16 mouse cellular contexts compared by ENCODE assay signal in genomic region chr14:55111720-55112119, GRCm38 (mm10). TPM values are rescaled to one million over a fixed set of nuclear protein-coding genes. Genes with fewer than 3 reads are reported as not detected.
DNase-seq lines count a peak whose midpoint lies in the region; TF ChIP-seq lines count a peak whose summit lies in the region.
"Had no signal": no experiment of that assay in that cellular context is flagged by ENCODE, and none has a peak within 500 bp of the region (broad histone marks: within the 10 kb centered on the region; RNA-seq: fewer than 3 reads in every experiment).

No protein-coding gene starts in this region.

- H3K27ac ChIP-seq in cerebellum, adult 2 months (ENCODE audit: insufficient read depth, low read length) = no peak overlapping the region

- peaks cover 49% of the 10 kb centered on the region for H3K4me1 ChIP-seq in cerebellum, adult 2 months (ENCODE audit: control insufficient read depth, insufficient read depth, low read length)

- TF ChIP-seq POLR2A in cerebellum, adult 2 months (IDR thresholded peaks at IDR 0.05; ENCODE audit: borderline replicate concordance, insufficient read depth, low read length) = no peak

- no peaks in the 10 kb centered on the region for H3K27me3 ChIP-seq in cerebellum, adult 2 months (ENCODE audit: control insufficient read depth, insufficient read depth, low read length)

- 32% methylated on average over 2 of the region's 2 CpGs for WGBS in cerebellum, adult 2 months

- no peak for TF ChIP-seq CTCF in cerebellum, adult 2 months (IDR thresholded peaks at IDR 0.05; ENCODE audit: borderline replicate concordance, insufficient read depth, low read depth, low read length)

- peak; percentile 59 to 74 for DNase-seq in cerebellum, adult 2 months
- DNase-seq in cerebellum, postnatal 4 days (ENCODE audit: low spot score in 2 of 2) = no peak
- DNase-seq in layer of hippocampus, adult 9-11 months = peak; percentile 82
- DNase-seq in layer of hippocampus, adult 18-20 months (ENCODE audit: low spot score in 2 of 2) = no peak
- peak; percentile 53 to 54 for DNase-seq in cerebellum, postnatal 36 days
- peak; percentile 84 to 91 for DNase-seq in right cerebral cortex, postnatal 10 days (ENCODE audit: low spot score in 2 of 2)
- DNase-seq in Muller cell, postnatal 12 days (ENCODE audit: inconsistent ontology term) = no peak
- DNase-seq in gastrocnemius, postnatal 25 days = no peak
- DNase-seq: adrenal gland, postnatal 14 days; gastrocnemius, postnatal 10 days; heart, postnatal 4 days; kidney, adult 18-20 months; kidney, postnatal 4 days; lung, postnatal 4 days had no signal

- no peak overlapping the region for H3K4me3 ChIP-seq in cerebellum, adult 2 months (replicated peaks; ENCODE audit: insufficient read depth, low read depth, low read length)
- H3K4me3 ChIP-seq: erythroblast, embryonic 14.5 days had no signal

RNA-seq across cellular contexts. Expression of gene Jph4, which starts 5.0 kb away (rescaled TPM):
- 204 and 227 TPM in 2 replicates for polyA plus RNA-seq in cerebellum, adult 2 months (2012; rRNA removed)
- 100 to 1,000 TPM; 423 to 433 TPM for total RNA-seq in layer of hippocampus, adult 18-20 months (2021)
- total RNA-seq in gastrocnemius, postnatal 25 days (2021) = under 1 TPM; 0.28 to 0.35 TPM
- polyA plus RNA-seq: erythroblast, embryonic 14.5 days; liver, embryonic 16.5 days had no signal

RNA-seq across cellular contexts. Expression of gene Ap1g2, which starts 5.3 kb away (rescaled TPM):
- polyA plus RNA-seq in cerebellum, adult 2 months (2012; rRNA removed) = 18.6 and 19.1 TPM in 2 replicates
- 10 to 100 TPM; 11.3 to 14.9 TPM for total RNA-seq in layer of hippocampus, adult 18-20 months (2021)
- 1 to 10 TPM; 4.8 to 5.7 TPM for total RNA-seq in gastrocnemius, postnatal 25 days (2021)

RNA-seq across cellular contexts. Expression of gene Thtpa, which starts 17.1 kb away (rescaled TPM):
- 12.8 and 13.8 TPM in 2 replicates for polyA plus RNA-seq in cerebellum, adult 2 months (2012; rRNA removed)
- total RNA-seq in layer of hippocampus, adult 18-20 months (2021) = 10 to 100 TPM; 17.8 to 18.3 TPM
- 10 to 100 TPM; 10.5 to 11.1 TPM for total RNA-seq in gastrocnemius, postnatal 25 days (2021)

RNA-seq across cellular contexts. Expression of gene Zfhx2, which starts 19.6 kb away (rescaled TPM):
- 10.7 and 11.0 TPM in 2 replicates for polyA plus RNA-seq in cerebellum, adult 2 months (2012; rRNA removed)
- total RNA-seq in layer of hippocampus, adult 18-20 months (2021) = 10 to 100 TPM; 52.9 to 58.5 TPM
- total RNA-seq in gastrocnemius, postnatal 25 days (2021) = 1 to 10 TPM; 3.5 to 3.7 TPM

Comparison
In these comparisons a context has a peak if more than half of its experiments do, and no peak if none do; other contexts are left out.
1. DNase-seq: peak in cerebellum, adult 2 months (2 of 2), layer of hippocampus, adult 9-11 months (single experiment), cerebellum, postnatal 36 days (2 of 2) and right cerebral cortex, postnatal 10 days (2 of 2); none in cerebellum, postnatal 4 days (0 of 2), layer of hippocampus, adult 18-20 months (0 of 2), Muller cell, postnatal 12 days (single experiment) and gastrocnemius, postnatal 25 days (single experiment).
2. RNA of gene Jph4, which starts 5.0 kb away (total RNA-seq): 423 to 433 TPM in layer of hippocampus, adult 18-20 months; 0.28 to 0.35 TPM in gastrocnemius, postnatal 25 days; every median in the first group is over 100 times any median in the second.